Mouse (Mus musculus) gastrocnemius, postnatal 14 days (tissue): Measurements from ENCODE around the gene Oprm1. TPM values are rescaled to one million over a fixed set of nuclear protein-coding genes. Genes with fewer than 3 reads are reported as not detected.

Experiments
- DNase-seq: peaks from one replicate; pipeline ENCODE4 v3.0.0; 2021; ENCODE audit warnings: mixed read lengths
- intact Hi-C: fragments of 180-260 bp; cut with DNase I; formaldehyde crosslinking; loops from one replicate; pipeline ENCODE4 v1.15.1; 2025; ENCODE audit warnings: low total_unique reads
- total RNA-seq, 2 experiments: library from RNA; stranded (reverse); gene quantifications; 2 replicates each; pipeline ENCODE4 v1.2.3; 2021

The Oprm1 gene
- total RNA-seq, 2 experiments from 2014 or later = not detected

- intact Hi-C loops = no loop called here
- DNase-seq = no peak
These were observed 261.6 kb downstream of the Oprm1 start for GRCm38 (mm10) chr10:7019781-7020386.

- DNase-seq = no peak
- intact Hi-C loops = no loop called here
These were observed 262.2 kb downstream of the Oprm1 start for GRCm38 (mm10) chr10:7020551-7020950.

- intact Hi-C loops = no loop called here
These were observed 266.7 kb downstream of the Oprm1 start for GRCm38 (mm10) chr10:7025028-7025427.

GRCm38 (mm10) chr10:7033459-7033858, 275.2 kb downstream of the Oprm1 start:
- no peak for DNase-seq
- intact Hi-C loops = no loop called here

More at GRCm38 (mm10) chr10:7025028-7025427, 266.7 kb downstream of the Oprm1 start:
- no peak for DNase-seq

- intact Hi-C loops = no loop called here
- no peak for DNase-seq
These were observed 277.2 kb downstream of the Oprm1 start for GRCm38 (mm10) chr10:7035547-7035946.

GRCm38 (mm10) chr10:7037194-7037593, 278.9 kb downstream of the Oprm1 start:
- intact Hi-C loops = no loop called here
- DNase-seq = no peak

GRCm38 (mm10) chr10:7041032-7041431, 282.7 kb downstream of the Oprm1 start:
- DNase-seq = no peak
- intact Hi-C loops = no loop called here

GRCm38 (mm10) chr10:7043896-7044295, 285.6 kb downstream of the Oprm1 start:
- intact Hi-C loops = no loop called here

GRCm38 (mm10) chr10:7047288-7047918, 289.1 kb downstream of the Oprm1 start:
- DNase-seq = no peak
- intact Hi-C loops = no loop called here

More at GRCm38 (mm10) chr10:7043896-7044295, 285.6 kb downstream of the Oprm1 start:
- DNase-seq = no peak

GRCm38 (mm10) chr10:7047919-7048291, 289.6 kb downstream of the Oprm1 start:
- intact Hi-C loops = no loop called here
- no peak for DNase-seq

- intact Hi-C loops = no loop called here
- no peak for DNase-seq
These were observed 291.6 kb downstream of the Oprm1 start for GRCm38 (mm10) chr10:7049901-7050300.

- DNase-seq = no peak
- intact Hi-C loops = no loop called here
These were observed 294.2 kb downstream of the Oprm1 start, which contains the start of gene Ipcef1 for GRCm38 (mm10) chr10:7052315-7053017. Ipcef1 (minus strand) TSS chr10:7052478.

GRCm38 (mm10) chr10:7054560-7055205, 296.4 kb downstream of the Oprm1 start:
- intact Hi-C loops = no loop called here
- no peak for DNase-seq

- intact Hi-C loops = no loop called here
- DNase-seq = no peak
These were observed 299.2 kb downstream of the Oprm1 start for GRCm38 (mm10) chr10:7057546-7057945.

GRCm38 (mm10) chr10:7060326-7060725, 302.0 kb downstream of the Oprm1 start:
- no peak for DNase-seq
- intact Hi-C loops = no loop called here

- intact Hi-C loops = no loop called here
- DNase-seq = no peak
These were observed 304.7 kb downstream of the Oprm1 start for GRCm38 (mm10) chr10:7062993-7063392.

GRCm38 (mm10) chr10:7063752-7064457, 305.6 kb downstream of the Oprm1 start:
- DNase-seq = no peak
- intact Hi-C loops = no loop called here

GRCm38 (mm10) chr10:7068608-7069007, 310.3 kb downstream of the Oprm1 start:
- no peak for DNase-seq
- intact Hi-C loops = no loop called here

GRCm38 (mm10) chr10:7069090-7069489, 310.8 kb downstream of the Oprm1 start:
- DNase-seq = no peak
- intact Hi-C loops = no loop called here
